Mouse (Mus musculus): ENCODE measurements at regions not wholly inside any gene's neighbourhood (a gene's known extent, or its start where the extent isn't known, plus 50 kb on each side); places are given as distances from the start of the nearest gene placed in this dataset.

- TF ChIP-seq CTCF (IDR thresholded peaks at IDR 0.05) = no peak
- TF ChIP-seq POLR2A (IDR thresholded peaks at IDR 0.05; ENCODE audit: insufficient read depth, low read depth, low read length) = no peak
These were observed 171.2 kb upstream of the St8sia2 start for GRCm38 (mm10) chr7:74184661-74185060.

All from heart, adult 2 months (tissue).